Mouse (Mus musculus) heart, adult 8-10 months (tissue): ENCODE measurements around the gene A330070K13Rik. TPM values are rescaled to one million over a fixed set of nuclear protein-coding genes. Genes with fewer than 3 reads are reported as not detected.

ENCODE experiments used
- DNase-seq: peaks from one replicate; pipeline ENCODE4 v3.0.0; 2022; ENCODE audit warnings: low spot score
- total RNA-seq, 4 experiments: library from RNA; stranded (reverse); gene quantifications; 2 replicates each; pipeline ENCODE4 v1.2.4; 2022

Gene A330070K13Rik
- total RNA-seq = not detected

DNA sequence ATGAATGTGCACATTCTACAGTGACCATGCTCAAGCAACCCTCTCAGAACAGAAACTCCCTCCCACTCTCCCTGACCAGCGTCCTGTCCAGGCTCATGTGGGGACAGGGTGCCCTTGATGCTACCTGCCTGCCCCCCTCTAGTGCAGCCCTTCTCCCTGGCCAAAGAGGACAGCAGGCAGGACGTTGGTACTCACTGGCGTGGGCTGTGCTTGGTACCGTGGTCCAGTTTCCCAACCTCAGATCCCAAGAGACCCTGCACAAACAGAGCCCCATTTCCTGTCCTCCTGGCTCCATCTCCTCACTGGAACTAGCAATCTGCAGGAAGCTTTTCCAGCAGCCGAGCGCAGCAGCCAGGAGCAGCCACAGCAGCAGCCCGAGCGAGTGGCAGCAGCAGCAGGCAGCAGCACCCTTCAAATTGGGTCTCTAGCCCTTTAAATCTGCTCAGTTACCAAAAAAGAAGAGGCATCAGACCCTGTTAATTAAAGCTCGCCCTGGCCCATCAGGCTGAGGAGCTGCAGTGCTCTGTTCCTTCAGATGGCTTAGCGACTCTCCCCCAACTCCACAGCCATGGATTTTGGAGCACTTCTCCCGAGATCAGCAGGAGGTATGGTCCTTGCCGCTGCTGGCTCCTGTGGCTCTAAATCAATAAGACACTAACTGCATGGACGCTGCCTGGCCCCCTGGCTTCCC is at the start of gene A330070K13Rik:
Gene A330070K13Rik (minus strand): TSS at position 410 of the 691 bp plus-strand sequence.
- no peak for DNase-seq

DNA sequence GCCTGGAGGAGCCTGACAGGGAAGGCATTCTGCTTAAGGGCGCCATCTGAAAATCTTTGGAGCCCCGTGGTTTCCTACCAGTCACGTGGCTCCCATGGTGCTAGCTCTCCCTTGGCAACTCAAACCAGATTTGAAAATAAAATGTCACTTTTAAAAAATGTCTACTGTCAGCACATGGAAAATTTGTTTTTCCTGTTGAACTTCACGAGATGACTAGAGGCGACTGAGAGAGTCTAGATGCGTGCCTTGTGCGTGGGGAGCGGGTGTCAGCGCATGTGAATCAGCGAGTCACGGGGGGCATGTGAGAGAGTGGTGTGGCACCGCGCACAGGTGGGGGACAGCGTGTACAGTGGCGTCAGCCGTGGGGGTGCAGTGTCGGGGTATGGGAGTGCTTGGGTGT is 27.1 kb upstream of the A330070K13Rik start:
- DNase-seq = no peak

DNA sequence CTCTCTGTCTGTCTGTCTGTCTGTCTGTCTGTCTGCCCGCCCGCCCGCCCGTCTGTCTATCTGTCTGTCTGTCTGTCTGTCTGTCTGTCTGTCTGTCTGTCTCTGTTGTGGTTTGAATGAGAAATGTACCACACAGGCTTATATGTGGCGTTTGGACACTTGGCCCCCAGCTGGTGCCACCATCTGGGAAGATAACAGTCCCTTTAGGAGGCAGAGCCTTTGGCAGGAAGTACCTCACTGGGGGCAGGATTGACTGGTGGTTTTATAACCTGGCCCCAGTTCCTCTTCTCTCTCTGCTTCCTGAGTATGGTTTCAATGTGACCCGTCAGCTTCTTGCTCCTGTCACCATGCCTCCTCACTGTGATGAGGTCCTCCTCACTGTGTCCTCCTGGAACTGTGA is 25.3 kb upstream of the A330070K13Rik start:
- DNase-seq = no peak

DNA sequence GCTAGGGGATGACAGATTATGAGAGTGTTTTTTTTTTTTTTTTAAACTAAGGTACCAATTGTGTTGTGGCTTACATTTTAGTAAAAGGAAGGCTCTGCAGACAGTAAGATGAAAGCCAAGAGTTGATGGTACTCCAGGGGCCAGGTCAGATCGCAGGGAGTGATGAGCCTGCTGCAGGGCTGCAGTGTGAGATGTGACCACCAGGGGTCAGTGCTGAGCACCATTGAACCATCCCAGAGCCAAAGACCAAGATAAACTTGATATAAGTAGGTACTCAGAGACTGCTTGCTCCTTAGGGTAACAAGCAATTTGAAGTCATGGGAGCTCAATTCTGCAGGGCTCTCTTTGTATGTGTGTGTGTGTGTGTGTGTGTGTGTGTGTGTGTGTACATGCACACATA is 20.8 kb upstream of the A330070K13Rik start:
- DNase-seq = no peak

DNA sequence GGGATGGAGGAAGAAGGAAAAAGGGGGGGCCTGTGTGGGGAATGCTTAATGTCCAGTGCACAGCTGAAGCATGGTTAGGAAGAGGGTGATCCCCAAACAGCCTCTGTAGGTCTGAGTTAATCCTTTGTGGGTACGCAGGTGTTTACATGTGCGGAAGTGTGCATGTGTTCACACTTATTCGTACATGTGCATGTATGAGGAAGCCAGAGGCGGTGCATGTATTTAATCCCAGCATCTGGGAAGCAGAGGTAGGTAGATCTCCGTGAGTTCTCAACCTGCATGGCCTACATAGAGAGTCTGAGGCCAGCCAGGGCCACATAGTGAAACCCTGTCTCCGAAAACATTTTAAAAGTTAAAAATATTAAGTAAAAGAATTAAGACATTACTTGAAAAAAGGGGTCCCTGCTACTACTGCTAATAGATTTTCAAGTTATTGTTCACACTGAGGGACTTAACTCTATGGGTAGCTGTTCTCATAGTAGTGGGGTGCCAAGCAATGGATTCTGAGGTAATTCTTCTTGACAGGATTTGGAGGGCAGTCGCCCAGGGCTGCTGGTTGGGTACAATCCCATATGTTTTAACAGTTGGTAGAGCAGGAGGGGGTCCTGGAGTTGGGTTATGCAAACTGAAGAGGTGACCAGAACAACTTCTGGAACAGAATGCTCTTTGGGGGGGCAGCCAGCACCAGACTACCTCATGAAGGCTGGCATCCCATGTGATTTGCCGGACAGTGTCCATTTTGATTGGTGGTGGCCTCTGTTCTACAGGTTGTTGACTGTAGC is 15.9 kb upstream of the A330070K13Rik start:
- DNase-seq = no peak

DNA sequence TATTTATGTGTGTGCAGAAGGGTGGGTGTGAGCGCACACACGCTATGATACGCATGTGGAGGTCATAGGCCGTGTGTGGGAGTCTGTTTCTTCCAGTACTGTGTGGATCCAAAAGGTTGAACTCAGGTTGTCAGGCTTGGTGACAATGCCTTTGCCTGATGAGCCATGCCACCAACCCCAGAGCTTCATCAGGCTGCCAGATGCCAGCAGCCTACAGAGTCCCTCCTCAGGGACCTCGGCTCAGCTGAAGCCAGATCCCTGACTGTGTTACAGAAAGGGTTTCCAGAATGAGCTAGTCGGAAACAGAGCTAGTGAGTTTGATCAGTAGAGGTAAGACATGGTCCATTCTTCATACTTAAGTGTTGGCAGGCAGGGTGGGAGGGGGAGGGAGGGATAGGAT is 10.7 kb upstream of the A330070K13Rik start:
- DNase-seq = no peak

DNA sequence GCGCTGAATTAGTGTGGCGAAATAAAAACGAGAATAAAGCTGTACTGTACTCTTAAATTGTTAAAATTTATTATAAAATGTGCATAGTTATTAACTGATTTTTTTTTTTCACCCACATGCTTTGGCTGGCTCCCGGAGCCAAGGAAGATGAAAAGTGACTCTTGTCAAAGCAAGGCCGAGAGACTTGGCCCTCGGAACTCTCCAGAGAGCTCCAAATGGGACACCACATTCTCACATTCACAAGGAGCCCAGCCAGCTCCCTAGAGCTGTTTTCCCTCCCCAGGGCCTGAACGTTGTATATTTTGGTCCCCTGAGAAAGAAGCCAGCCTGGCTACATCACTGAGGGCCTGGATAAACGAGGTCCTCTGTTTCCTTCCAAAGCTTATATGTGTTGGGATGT is 10.0 kb upstream of the A330070K13Rik start:
- DNase-seq = no peak

DNA sequence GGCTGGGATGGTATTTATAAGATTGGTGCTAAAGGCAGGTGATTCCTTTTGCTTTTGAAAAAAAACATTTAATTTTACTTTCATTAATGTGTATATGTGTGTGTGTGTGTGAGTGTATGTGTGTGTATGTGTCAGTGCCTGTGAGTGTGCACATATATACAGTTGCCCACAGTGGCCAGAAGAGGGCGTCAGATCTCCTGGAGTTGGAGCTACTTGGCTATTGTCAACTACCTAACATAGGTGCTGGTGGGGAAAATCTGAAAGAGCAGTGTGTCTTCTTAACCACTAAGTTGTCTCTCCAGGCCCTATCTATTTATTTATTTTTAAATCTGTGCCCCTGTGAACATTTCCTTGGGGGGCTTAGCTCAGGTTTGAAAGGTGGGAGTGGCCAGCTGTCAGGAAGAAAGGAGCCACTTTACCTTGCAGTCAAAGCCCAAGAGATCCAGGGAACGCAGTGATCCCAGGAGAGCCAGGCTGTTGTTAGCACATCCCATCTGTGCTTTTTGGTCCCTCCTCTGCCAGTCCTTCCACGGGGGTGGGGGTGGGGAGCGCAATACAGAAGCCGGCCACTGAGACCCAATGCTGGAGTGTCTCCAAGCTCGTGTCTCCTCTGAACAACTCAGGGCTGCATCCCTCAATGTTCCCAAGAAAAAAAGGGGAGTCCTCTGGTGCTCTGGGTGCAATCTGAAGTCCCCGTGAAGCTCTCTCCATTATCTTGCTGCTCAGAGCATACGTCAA is 9.4 kb upstream of the A330070K13Rik start:
- no peak for DNase-seq

DNA sequence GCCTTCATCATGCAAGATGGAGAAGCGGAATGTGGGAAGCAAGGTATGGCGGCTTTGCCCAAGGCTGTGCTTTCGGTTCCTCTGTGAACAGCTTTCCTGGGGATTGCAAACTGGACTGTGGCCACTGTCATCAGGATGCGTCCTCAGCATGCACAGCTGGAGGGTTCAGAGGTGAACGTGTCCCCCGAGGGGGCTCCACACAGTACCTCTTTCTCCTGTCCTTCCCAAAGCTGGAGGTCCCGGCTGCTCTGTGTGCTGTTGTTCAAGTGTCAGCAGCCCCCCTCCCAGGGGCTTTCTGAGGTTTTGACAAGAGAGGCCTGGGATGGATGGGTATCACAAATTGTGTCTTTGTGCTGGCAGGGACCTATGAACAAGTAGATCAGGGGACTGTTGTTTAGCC is 2.0 kb upstream of the A330070K13Rik start:
- DNase-seq = no peak

DNA sequence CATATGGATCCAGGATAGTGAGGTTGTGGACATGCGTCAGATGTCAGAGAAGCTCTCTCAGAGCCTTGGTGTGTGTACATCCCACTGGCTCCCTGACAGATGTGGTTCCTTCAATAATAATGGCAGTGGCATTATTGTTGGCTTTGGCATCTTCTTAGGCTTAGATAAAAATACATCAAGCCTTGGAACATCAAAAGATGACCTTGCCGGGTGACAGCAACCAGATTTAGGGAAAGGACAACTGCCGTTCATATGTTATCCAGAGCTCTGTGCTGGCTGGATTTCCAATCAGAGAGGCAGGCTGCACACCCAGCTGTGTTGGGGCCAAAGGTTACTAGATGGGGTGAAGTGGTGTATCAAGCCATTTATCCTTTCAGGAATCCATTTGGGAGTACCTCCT is 9.0 kb downstream of the A330070K13Rik start:
- no peak for DNase-seq

DNA sequence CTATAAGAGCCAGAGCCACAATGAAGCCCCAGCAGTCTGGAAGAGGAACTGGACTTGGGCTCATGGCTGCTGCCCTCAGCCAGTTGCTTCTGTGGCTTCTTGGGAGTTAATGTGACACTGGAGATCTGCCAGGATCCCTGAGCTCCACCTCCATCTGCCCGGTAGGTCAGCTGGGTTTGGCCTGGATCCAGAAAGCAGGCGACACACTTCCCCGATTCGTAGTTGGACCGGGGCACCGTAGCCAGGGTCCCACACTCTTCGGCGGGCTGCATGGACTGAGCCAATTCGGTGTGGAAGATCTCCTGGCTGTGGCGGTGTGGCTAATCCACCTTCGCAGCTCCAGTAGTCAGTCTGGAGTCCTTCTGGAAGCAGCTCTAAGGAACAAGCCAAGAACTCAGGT is 15.2 kb downstream of the A330070K13Rik start, which contains the start of gene Caln1:
Gene Caln1 (plus strand): TSS at position 219 of the 400 bp plus-strand sequence.
- no peak for DNase-seq

DNA sequence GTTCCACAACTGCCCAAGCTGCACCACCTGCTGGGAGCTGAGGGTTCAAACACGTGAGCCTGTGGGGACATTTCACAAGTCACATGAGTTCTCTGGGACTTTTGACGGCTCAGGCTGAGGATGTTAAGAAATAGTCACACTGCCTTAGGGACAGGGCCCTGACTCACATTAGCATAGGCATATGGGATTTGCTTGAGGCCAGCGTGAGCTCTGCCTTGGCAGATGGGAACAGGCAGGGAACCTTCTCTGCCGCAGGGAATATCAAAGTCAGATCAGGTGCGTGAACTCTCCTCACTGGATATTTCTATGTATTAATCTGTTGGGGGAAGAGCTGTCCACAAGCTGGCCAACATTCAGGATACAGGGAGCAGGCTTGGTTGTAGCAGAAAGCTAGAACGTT is 16.2 kb downstream of the A330070K13Rik start:
- no peak for DNase-seq

DNA sequence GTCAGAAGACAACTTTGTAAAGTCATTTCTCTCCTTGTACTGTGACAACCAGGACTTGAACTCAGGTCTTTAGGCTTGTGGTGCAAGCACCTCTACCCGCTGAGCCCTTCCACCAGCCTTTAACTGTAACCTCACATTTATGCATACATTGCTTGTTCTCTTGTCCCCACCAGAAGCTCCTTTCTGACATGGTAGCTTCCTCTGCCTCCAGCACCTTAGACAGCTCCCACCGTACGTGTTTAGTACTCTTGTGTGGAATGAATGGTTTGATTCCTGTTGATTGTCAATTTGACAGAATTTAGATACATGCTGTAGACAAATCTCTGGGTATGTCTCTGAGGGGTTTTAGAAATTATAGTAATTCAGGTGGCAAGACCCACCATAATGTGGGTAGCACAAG is 20.7 kb downstream of the A330070K13Rik start:
- DNase-seq = no peak

DNA sequence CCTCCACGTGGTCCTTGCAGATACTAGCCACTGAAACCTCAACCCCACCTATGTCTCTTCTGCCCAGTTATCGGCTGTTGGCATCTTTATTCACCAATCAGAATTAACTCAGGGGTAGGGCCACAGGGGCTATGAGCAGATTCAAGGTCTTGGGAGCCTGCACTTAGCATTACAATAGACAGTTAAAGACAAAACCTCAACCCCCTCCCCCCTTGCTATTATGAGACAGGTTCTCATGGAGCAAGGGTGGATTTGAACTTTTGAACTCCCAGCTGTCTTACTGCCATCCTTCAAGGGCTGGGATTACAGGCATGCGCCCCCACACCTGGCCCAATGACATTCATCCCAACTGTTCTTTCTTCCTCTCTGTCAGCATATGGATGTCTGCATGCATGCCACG is 21.3 kb downstream of the A330070K13Rik start:
- DNase-seq = no peak

DNA sequence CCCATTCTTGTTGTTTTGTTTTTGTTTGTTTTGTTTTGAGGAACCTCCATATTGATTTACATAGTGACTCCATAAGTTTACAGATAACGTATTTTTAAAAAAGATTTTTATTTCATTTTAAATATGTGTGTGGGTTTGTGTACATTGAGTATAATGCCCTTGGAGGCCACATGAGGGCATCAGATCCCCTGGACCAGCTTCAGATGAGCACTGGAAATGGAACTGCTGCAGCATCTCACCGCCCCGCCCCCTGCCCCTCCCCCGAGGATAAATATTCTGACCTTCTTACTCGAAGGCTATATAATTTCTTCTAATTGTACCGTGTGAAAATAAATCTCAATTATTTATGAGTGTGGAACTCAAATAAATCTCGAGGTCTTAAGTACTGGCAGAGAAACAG is 29.2 kb downstream of the A330070K13Rik start:
- no peak for DNase-seq

DNA sequence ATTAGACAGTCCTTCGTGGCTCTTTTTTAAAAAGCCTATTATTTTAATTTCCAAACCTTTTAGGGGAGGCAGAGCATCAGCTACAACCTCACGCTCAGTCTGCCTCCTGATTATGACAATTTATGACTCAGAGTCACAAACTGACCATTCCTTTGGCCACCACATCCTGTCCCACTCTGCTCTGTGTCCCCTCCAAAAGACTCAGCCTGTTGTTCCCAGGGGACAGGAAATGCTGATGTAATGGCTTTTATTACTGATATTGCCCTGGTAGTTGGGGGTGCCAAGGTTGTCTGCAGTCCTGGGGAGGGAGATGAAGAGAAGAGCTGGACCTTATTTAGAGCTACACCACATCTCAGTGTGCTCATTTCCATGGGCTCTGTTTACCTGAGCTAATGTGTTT is 38.6 kb downstream of the A330070K13Rik start:
- no peak for DNase-seq

DNA sequence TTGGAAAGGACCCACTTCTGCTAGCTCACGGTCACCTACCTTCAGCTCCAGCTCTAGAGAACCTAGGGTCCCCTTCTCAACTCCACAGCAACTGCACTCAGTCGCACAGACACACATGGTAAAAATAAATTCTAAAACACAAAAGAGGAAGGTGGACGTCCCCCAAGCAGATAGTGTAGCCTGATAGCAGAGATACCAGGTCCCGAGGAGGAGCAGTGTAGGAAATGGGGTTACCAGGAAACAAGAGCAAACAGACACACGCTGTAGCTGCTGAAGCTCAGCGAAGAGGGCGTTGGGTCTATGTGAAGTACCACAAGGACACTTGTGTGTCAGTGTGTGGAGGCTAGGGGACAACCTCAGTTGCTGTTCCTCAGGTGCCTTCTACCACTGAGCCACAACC is 39.4 kb downstream of the A330070K13Rik start:
- DNase-seq = no peak

DNA sequence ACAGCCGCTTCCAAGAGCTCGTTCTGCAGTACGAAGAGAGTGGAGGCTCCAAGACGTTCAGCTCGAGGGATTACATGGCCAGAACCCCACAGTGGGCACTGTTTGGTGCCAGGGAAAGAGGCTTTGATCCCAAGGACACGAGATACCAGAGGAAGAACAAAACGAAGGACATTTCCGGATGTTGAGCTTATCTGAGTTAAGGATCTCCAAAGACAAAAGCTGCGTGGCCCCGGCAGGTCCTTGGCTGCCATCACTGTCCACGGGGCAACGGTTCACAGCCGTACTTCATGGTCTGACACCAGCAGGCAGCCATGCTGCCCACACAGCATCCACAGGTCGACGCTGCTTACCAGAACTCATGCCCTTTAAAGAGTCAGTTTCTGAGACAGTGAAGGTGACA is 43.8 kb downstream of the A330070K13Rik start:
- DNase-seq = no peak

DNA sequence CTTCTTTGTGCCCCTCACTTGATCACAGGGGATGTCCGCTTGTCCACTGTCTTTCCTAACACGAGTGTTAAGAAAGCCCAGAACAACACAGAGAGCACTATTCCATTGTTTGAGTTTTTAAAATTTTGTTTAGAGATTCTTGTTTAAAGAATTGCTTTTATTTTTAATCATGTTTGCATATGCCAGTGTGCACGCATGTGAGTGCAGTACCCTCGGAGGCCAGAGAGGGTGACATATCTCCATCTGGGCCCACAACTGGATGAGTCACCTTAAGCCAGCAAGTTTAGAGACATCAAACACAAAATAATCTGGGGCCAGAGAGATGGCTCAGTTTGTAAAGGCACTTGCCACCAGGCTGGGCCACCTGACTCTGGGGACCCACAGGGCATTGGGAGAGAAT is 49.0 kb downstream of the A330070K13Rik start:
- DNase-seq = no peak

DNA sequence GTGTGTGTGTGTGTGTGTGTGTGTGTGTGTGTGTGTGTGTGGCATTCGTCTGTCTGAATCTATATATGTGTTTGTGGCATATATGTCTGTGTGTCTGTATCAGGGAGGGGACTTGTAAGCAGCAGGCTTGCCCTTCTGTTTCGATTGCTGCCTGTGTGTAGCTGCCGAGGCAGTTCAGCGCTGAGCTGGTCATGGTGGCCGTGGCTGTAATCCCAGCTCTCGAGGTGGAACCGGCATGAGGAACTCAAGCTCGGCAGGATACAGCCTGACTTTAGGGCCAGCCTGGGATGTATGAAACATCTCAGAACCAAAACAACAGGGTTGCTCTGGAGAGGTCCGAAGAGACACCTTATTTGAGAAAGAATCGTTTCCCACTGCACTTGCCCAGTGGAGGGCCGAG is 50.5 kb downstream of the A330070K13Rik start:
- DNase-seq = no peak

DNA sequence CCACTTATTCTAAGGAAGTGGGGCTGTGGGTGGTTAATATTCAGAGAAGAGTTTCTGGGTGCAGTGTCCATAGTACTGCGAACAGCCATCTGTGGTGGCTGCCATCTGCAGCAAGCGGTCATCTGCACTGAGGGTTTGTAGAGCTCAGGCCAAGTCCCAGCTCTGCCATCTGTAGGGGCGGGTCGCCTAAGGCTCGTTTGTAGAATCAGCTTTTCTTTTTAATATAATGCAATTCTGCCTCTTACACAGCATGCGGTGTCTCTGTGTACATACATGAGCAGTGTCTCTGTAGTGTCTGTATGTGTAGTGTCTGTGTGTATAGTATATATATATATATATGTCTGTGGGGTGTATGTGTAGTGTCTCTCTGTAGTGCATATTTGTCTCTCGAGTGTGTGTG is 50.9 kb downstream of the A330070K13Rik start:
- no peak for DNase-seq

DNA sequence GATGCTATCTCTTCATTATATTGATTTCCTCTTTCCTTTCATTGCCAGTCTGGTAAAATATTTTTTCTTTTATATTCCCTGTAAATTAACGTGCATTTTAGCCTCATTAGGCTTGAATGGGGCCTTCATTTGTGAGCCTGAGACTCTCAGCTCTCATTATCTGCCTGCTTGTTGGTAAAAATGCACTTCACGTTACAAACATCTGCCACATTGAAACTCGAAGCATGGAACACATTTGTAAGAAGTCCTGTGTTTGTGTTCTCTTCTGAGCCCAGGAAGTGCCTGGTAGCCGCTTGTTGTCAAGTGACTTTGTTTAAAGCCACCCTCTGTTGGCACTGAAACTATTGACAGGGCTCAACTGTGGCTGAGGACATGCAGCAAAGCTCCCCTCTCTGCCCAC is 53.2 kb downstream of the A330070K13Rik start:
- DNase-seq = no peak

DNA sequence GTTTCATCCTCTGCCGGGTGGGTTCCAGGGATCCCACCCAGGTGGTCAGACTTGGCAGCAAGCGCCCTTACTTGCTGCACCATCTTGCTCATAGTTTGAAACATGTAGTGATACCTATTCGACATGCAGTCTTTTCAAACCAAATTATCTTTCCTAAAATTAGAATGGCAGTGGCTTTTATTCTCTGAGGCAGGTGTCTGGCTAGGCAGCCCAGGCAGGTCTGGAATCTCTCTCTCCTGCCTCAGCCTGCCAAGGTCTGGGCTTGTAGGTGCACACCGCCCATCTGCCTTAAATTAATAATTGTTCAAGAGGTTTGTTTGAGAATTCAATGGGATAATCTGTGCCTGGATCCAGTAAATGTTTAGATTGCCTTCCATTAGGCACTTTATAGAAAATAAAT is 53.6 kb downstream of the A330070K13Rik start:
- DNase-seq = no peak
